Mouse (Mus musculus) stomach, postnatal 0 days (tissue): ENCODE results near the gene Olig2.

ENCODE experiments used
- CTCF ChIP-seq: IDR thresholded peaks from 2 replicates; pipeline ENCODE4 v1.5.1; 2016; ENCODE audit warnings: antibody characterized with exemption, low read depth, mild to moderate bottlenecking, moderate library complexity
- EP300 ChIP-seq: optimal IDR thresholded peaks from 2 replicates; pipeline ENCODE3; 2016; ENCODE audit warnings: antibody characterized with exemption

DNA sequence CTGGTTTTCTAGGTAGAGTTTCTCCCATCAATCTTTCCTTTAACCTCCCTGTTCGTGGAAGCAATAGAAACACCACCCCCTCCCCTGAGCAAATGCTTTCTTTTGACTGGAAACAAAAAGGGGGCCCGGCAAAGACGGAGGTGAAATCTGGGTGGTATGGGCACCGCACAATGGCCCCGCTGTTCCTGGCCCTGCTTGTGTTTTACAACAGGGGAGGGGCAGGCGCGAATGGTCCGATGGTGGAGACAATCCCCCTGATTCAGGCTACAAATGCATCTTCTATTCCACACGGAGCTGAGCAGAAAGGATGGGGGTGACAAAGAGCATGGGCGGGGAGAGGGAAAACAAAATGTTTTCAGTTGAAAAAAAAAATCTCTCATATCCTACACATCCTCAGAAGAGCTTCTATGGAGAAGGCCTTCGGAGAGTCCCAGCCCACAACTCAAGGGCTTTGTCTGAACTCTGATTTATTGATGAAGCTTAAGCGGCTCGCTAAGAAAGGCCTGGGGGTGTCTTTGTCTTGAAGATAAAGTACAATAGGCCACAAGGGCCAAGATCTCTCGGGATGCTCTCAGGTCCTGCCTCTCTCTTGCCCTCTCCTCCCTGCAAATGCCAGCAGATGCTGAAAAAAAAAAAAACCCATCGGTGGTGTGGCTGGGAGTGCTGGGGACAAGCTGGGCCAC, 32.4 kb upstream of the Olig2 start:
- no peak for TF ChIP-seq CTCF
- no peak for TF ChIP-seq EP300
